Mouse (Mus musculus) heart, adult 2 months (tissue): ENCODE measurements at regions not wholly inside any gene's neighbourhood (a gene's known extent, or its start where the extent isn't known, plus 50 kb on each side); places are given as distances from the start of the nearest gene placed in this dataset.

ENCODE experiments used
- DNase-seq, 2 experiments: peaks; one replicate each; pipeline ENCODE4 v3.0.0; 2021
- H3K27ac ChIP-seq: fragments of 200-600 bp; 2 replicates; pipeline ENCODE4 v1.8.1; 2022
- H3K27me3 ChIP-seq: fragments of 200-500 bp; 2 replicates; pipeline ENCODE4 v1.6.1; 2012; ENCODE audit warnings: mild to moderate bottlenecking, low read length, inconsistent platforms, mixed read lengths; ENCODE audit not compliant: control insufficient read depth, insufficient read depth
- H3K36me3 ChIP-seq: fragments of 200-500 bp; 2 replicates; pipeline ENCODE4 v1.6.1; 2012; ENCODE audit warnings: low read length, inconsistent platforms; ENCODE audit not compliant: control insufficient read depth, insufficient read depth
- H3K4me1 ChIP-seq: fragments of 200-500 bp; 2 replicates; pipeline ENCODE4 v1.6.1; 2011; ENCODE audit warnings: low read length; ENCODE audit not compliant: control insufficient read depth, insufficient read depth
- H3K4me3 ChIP-seq: fragments of 200-600 bp; 2 replicates; pipeline ENCODE4 v1.8.1; 2022
- H3K79me2 ChIP-seq: fragments of 200-500 bp; replicated peaks from 2 replicates; pipeline ENCODE4 v1.6.1; 2012; ENCODE audit warnings: mild to moderate bottlenecking, inconsistent platforms, low read length, moderate library complexity, mixed read lengths; ENCODE audit not compliant: control insufficient read depth, insufficient read depth
- H3K9ac ChIP-seq: fragments of 200-500 bp; 2 replicates; pipeline ENCODE4 v1.6.1; 2012; ENCODE audit warnings: low read depth, mild to moderate bottlenecking, control low read depth, inconsistent platforms, low read length, mixed read lengths
- CTCF ChIP-seq: fragments of 200-600 bp; IDR thresholded peaks from 2 replicates; pipeline ENCODE4 v1.8.1; 2022; ENCODE audit warnings: antibody characterized with exemption, mild to moderate bottlenecking, moderate library complexity
- EP300 ChIP-seq: fragments of 200-500 bp; IDR thresholded peaks from 2 replicates; pipeline ENCODE4 v1.6.1; 2011; ENCODE audit warnings: low read depth, low read length, control low read depth; ENCODE audit not compliant: insufficient read depth
- POLR2A ChIP-seq: fragments of 200-500 bp; IDR thresholded peaks from 2 replicates; pipeline ENCODE4 v1.6.1; 2011; ENCODE audit warnings: mild to moderate bottlenecking, low read depth, low read length, control low read depth; ENCODE audit not compliant: insufficient read depth
- WGBS: fragments of 180-500 bp; shearing (Covaris S2); methylation state at CpG from one replicate; pipeline ENCODE4 v1.1.7; 2018; 5-methylcytosine and 5-hydroxymethylcytosine counted together
- intact Hi-C: fragments of 180-260 bp; cut with DNase I; formaldehyde crosslinking; loops from one replicate; pipeline ENCODE4 v1.15.1; 2025

DNA sequence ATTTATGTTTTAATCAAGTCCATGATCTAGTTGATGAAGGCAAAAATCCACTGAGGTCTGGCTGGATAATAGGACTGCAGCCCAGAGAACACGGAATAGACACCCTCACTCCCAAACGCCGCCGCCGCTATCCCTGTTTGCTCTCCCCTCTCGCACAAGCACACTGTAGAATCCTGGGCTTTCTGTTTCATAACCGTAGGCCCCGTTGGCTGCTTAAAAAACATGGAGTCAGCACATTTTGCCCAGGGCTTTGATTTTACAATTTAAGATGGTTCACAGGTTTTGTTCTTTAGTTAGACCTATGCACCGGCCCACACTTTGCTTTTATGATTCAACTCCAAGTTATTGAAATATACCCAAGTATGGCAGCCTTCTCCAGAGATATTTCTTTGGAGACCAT lies 229.6 kb downstream of the Ttll7 start:
- Histone ChIP-seq H3K27me3 (no peaks in the 10 kb centered on the region), H3K4me3 (no peak overlapping the region), H3K4me1 (no peaks in the 10 kb centered on the region; the same call in 1 of the 2 replicates), H3K9ac (no peak overlapping the region), H3K79me2 (no peaks in the 10 kb centered on the region), H3K27ac (no peak overlapping the region), H3K36me3 (no peaks in the 10 kb centered on the region)
- WGBS, result 95% methylated on average over 9 of the region's 9 CpGs
- TF ChIP-seq EP300, result no peak
- TF ChIP-seq CTCF, result no peak
- no peak for TF ChIP-seq POLR2A
- intact Hi-C loops, result no loop called here
- no peak for DNase-seq

- no peaks in the 10 kb centered on the region for H3K27me3 ChIP-seq
- no peaks in the 10 kb centered on the region for H3K36me3 ChIP-seq
- TF ChIP-seq CTCF (no peak), EP300 (no peak), POLR2A (no peak)
- intact Hi-C loops, result no loop called here
- no peak overlapping the region for H3K9ac ChIP-seq
- H3K27ac ChIP-seq, result no peak overlapping the region
- 67% methylated on average over 7 of the region's 7 CpGs for WGBS
- H3K4me3 ChIP-seq, result no peak overlapping the region
- H3K79me2 ChIP-seq, result no peaks in the 10 kb centered on the region
- no peaks in the 10 kb centered on the region; the same call in 1 of the 2 replicates for H3K4me1 ChIP-seq
- DNase-seq, result no peak
These were observed 230.2 kb downstream of the Ttll7 start for GRCm38 (mm10) chr3:147082255-147082943.

- no peak for DNase-seq
- Histone ChIP-seq H3K79me2 (no peaks in the 10 kb centered on the region), H3K4me1 (no peaks in the 10 kb centered on the region; the same call in 1 of the 2 replicates), H3K27me3 (no peaks in the 10 kb centered on the region), H3K27ac (no peak overlapping the region), H3K9ac (no peak overlapping the region), H3K36me3 (no peaks in the 10 kb centered on the region), H3K4me3 (no peak overlapping the region)
- WGBS, result 90% methylated on average over 11 of the region's 11 CpGs
- TF ChIP-seq CTCF, result no peak
- TF ChIP-seq POLR2A, result no peak
- TF ChIP-seq EP300, result no peak
- intact Hi-C loops, result no loop called here
These were observed 231.2 kb downstream of the Ttll7 start for GRCm38 (mm10) chr3:147083374-147083773.

DNA sequence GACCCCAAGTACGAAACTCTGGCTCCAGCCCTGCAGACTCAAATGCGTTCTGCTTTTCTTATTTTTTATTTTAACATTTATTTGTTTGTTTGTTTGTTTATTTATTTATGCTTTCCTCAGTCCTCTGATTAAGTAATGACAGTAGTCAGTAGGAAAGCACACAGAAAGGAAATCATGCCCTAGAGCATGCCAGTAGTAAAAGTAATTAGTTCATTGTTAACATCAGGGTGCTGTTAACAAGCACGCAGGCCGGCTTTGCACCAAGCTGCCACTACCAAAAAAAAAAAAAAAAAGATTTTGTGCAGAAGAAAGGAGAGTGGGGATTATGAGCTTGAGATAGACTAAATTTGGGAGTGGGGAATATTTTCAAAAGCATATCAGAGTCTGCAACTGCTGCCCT lies 231.7 kb downstream of the Ttll7 start:
- no peak overlapping the region for H3K4me3 ChIP-seq

DNA sequence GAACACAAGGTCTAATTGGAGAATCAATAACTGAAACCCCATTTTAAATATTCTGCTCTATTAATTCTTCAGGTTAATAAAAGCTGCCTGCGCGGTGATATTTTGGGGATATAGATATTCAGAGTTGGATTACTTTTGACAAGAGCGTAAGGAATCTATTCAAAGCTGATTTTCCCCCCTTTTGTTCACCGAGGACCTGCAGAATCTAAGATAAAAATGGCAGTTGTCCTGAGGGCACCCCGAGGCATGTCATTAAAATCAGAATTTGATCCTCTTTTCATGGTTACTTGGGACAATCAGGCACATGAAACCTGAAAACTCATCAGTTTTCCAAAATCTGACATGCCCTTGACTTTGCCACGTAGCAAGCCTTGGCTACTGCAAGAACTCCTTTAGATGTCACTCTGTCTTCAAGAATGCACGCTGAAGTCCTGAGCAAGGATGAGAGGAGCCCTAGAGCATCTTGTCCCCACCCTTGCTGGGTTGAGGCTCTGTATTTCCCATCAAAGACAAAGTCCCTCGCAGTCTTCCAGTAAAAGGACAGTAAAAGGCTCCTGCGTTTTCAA lies 232.5 kb downstream of the Ttll7 start:
- no peaks in the 10 kb centered on the region for H3K27me3 ChIP-seq
- 87% methylated on average over 9 of the region's 9 CpGs for WGBS
- H3K36me3 ChIP-seq, result no peaks in the 10 kb centered on the region
- no peak for DNase-seq
- TF ChIP-seq CTCF (no peak), EP300 (no peak), POLR2A (no peak)
- H3K4me3 ChIP-seq, result no peak overlapping the region
- no peak overlapping the region for H3K27ac ChIP-seq
- no peaks in the 10 kb centered on the region; the same call in 1 of the 2 replicates for H3K4me1 ChIP-seq
- no peak overlapping the region for H3K9ac ChIP-seq
- H3K79me2 ChIP-seq, result no peaks in the 10 kb centered on the region
- intact Hi-C loops, result no loop called here

More for the DNA sequence above, 231.7 kb downstream of the Ttll7 start:
- 88% methylated on average over 4 of the region's 4 CpGs for WGBS
- DNase-seq, result no peak
- H3K4me1 ChIP-seq, result no peaks in the 10 kb centered on the region; the same call in 1 of the 2 replicates
- H3K9ac ChIP-seq, result no peak overlapping the region
- no peaks in the 10 kb centered on the region for H3K79me2 ChIP-seq
- no peaks in the 10 kb centered on the region for H3K36me3 ChIP-seq
- no peaks in the 10 kb centered on the region for H3K27me3 ChIP-seq
- TF ChIP-seq EP300 (no peak), CTCF (no peak), POLR2A (no peak)
- intact Hi-C loops, result no loop called here
- H3K27ac ChIP-seq, result no peak overlapping the region

GRCm38 (mm10) chr3:147088171-147088570 lies 236.0 kb downstream of the Ttll7 start:
- Histone ChIP-seq H3K4me1 (no peaks in the 10 kb centered on the region), H3K79me2 (no peaks in the 10 kb centered on the region), H3K9ac (no peak overlapping the region), H3K36me3 (no peaks in the 10 kb centered on the region), H3K4me3 (no peak overlapping the region), H3K27me3 (no peaks in the 10 kb centered on the region), H3K27ac (no peak overlapping the region)
- WGBS, result 85% methylated on average over 6 of the region's 6 CpGs
- TF ChIP-seq CTCF, result no peak
- no peak for TF ChIP-seq EP300
- TF ChIP-seq POLR2A, result no peak
- DNase-seq, result no peak
- intact Hi-C loops, result no loop called here
